Mouse (Mus musculus): Measurements from ENCODE around the gene Hoxa2. TPM values are rescaled to one million over a fixed set of nuclear protein-coding genes. Genes with fewer than 3 reads are reported as not detected.

Gene Hoxa2
- polyA plus RNA-seq, 2 experiments = 1.0 to 3.1 TPM

DNA sequence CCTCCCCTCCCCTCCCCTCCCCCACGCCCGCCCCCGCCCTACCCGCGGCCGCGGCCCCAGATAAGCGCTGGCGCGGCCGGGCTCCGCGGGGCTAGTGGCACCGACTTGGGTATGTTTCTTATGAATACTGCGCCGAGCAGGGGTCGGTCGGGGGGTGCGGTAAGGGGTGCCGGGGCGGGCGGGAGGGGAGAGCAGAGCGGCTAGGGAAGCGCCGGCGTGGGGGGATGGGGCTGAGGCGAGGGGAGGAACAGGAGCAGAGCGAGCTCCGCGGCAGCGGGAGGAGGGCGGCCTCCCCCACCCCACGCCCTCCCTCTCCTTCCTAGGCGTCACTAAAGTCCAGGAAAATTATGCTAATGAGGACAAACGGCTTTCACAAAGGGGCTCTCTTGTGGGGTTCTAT, 11.2 kb upstream of the Hoxa2 start:
- Histone ChIP-seq H3K36me3 (ENCODE audit: control insufficient read depth, insufficient read depth, low read length) (peaks cover 10% of the 10 kb centered on the region), H3K27ac (replicated peaks; ENCODE audit: low read depth, low read length) (peak overlapping the region; percentile 43), H3K4me2 (replicated peaks; ENCODE audit: low read depth, low read length, severe bottlenecking) (peak overlapping the region; percentile 68), H3K9me3 (ENCODE audit: control insufficient read depth, low read length) (no peaks in the 10 kb centered on the region), H3K4me1 (ENCODE audit: control insufficient read depth, insufficient read depth, low read length) (peaks cover 40% of the 10 kb centered on the region), H3K9ac (ENCODE audit: low read depth, low read length, severe bottlenecking) (peak overlapping the region; percentile 49), H3K4me3 (replicated peaks; ENCODE audit: low read length) (peak overlapping the region; percentile 40), H3K27me3 (ENCODE audit: control insufficient read depth, insufficient read depth, low read length) (peaks cover 65% of the 10 kb centered on the region)
- no peak for DNase-seq (ENCODE audit: low spot score)
- no peak for TF ChIP-seq POLR2A (IDR thresholded peaks at IDR 0.05; ENCODE audit: borderline replicate concordance, extremely low read depth, insufficient read depth, insufficient read length)
- WGBS = 3% methylated on average over 22 of the region's 35 CpGs
- ATAC-seq (ENCODE audit: low FRiP score, low read depth) = no peak

DNA sequence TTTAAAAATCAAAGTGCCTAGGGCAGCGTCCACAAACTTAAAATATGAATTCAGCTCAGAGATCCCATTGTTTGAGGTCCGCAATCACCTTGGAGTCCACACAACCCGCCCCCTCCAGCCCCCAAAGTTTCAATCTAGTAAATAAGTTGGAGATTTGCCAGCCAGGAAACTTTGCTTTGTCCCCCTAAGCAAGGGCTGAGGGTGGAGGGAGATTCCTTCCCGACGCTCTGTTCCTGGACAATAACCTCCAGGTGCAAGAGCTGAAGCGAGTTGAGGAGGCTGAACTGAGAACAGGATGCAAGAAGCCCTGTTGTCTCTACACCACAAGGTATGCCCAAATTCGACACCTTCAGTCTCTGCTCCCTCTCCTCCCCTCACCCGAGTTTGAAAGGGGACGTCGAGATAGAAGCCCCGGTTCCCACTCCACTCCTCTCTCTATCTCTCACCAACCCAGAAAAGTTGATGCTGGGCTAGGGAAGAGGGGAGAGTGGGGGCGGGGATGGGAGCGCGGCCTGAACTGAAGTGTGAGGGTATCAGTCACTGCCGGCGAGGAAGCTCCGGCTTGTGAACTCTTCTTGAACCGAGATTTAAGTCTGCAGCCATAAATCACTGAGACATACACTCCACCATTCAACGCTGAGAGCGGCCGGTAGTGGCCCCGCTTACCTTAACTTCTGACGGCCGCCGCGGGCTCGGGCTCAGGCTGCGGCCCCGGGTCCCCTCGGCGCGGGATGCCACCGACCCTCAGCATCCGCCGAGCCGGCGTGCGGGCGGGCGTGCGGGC, 10.5 kb upstream of the Hoxa2 start:
- Histone ChIP-seq H3K27ac (replicated peaks; ENCODE audit: low read depth, low read length) (peak overlapping the region; percentile 43), H3K27me3 (ENCODE audit: control insufficient read depth, insufficient read depth, low read length) (peaks cover 65% of the 10 kb centered on the region), H3K4me1 (ENCODE audit: control insufficient read depth, insufficient read depth, low read length) (peaks cover 38% of the 10 kb centered on the region), H3K9ac (ENCODE audit: low read depth, low read length, severe bottlenecking) (peak overlapping the region; percentile 49), H3K4me3 (replicated peaks; ENCODE audit: low read length) (peak overlapping the region; percentile 40), H3K36me3 (ENCODE audit: control insufficient read depth, insufficient read depth, low read length) (peaks cover 10% of the 10 kb centered on the region), H3K9me3 (ENCODE audit: control insufficient read depth, low read length) (no peaks in the 10 kb centered on the region), H3K4me2 (replicated peaks; ENCODE audit: low read depth, low read length, severe bottlenecking) (peak overlapping the region; percentile 68)
- DNase-seq (ENCODE audit: low spot score) (no peak), ATAC-seq (ENCODE audit: low FRiP score, low read depth) (no peak)
- no peak for TF ChIP-seq POLR2A (IDR thresholded peaks at IDR 0.05; ENCODE audit: borderline replicate concordance, extremely low read depth, insufficient read depth, insufficient read length)
- WGBS = 12% methylated on average over 33 of the region's 41 CpGs

DNA sequence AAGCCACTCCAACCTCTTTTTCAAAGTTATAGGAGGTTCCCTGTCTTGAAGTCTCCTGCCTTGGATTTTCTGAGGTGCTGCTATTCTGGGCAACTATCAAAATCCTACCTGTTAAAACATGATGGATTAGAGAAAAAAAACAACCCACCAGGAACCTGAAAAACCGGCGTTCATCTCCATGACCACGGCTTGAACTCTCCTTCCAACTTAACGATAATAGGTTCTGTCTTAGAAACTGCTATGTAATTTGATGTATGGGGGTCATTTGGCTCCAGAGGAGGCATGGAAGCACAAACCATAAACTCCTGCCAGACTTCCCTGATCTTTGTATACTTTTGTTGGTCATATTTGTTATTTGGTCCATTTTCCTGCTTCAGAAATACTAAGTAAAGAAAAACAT, 9.0 kb upstream of the Hoxa2 start:
- Histone ChIP-seq H3K27me3 (ENCODE audit: control insufficient read depth, insufficient read depth, low read length) (peaks cover 70% of the 10 kb centered on the region), H3K9me3 (ENCODE audit: control insufficient read depth, low read length) (no peaks in the 10 kb centered on the region), H3K4me3 (replicated peaks; ENCODE audit: low read length) (no peak overlapping the region), H3K27ac (replicated peaks; ENCODE audit: low read depth, low read length) (no peak overlapping the region), H3K4me1 (ENCODE audit: control insufficient read depth, insufficient read depth, low read length) (peaks cover 37% of the 10 kb centered on the region), H3K36me3 (ENCODE audit: control insufficient read depth, insufficient read depth, low read length) (peaks cover 17% of the 10 kb centered on the region), H3K4me2 (replicated peaks; ENCODE audit: low read depth, low read length, severe bottlenecking) (no peak overlapping the region), H3K9ac (ENCODE audit: low read depth, low read length, severe bottlenecking) (no peak overlapping the region)
- WGBS = 24% methylated on average over 4 of the region's 4 CpGs
- ATAC-seq (ENCODE audit: low FRiP score, low read depth) = no peak
- DNase-seq (ENCODE audit: low spot score) = no peak
- no peak for TF ChIP-seq POLR2A (IDR thresholded peaks at IDR 0.05; ENCODE audit: borderline replicate concordance, extremely low read depth, insufficient read depth, insufficient read length)

DNA sequence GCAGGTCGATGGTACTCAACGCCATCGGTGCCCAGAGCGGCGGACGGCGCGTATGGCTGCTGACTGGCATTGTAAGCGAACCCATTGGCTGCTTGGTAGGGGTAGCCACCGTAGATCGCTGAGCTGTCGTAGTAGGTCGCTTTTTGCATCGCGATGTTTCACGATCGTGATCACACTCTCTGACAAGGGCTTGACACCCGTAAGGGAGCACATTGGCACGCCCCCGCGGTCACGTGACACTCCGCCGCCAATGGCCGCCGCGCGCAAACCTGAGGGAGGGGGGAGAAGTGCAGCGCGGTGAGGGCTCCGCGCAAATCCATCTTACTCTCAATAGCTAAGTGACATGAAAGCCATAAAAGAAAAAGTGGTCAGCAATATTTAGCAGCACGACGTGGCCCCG, 7.9 kb upstream of the Hoxa2 start:
- Histone ChIP-seq H3K9me3 (ENCODE audit: control insufficient read depth, low read length) (no peaks in the 10 kb centered on the region), H3K27me3 (ENCODE audit: control insufficient read depth, insufficient read depth, low read length) (peaks cover 70% of the 10 kb centered on the region), H3K27ac (replicated peaks; ENCODE audit: low read depth, low read length) (no peak overlapping the region), H3K4me3 (replicated peaks; ENCODE audit: low read length) (peak overlapping the region; percentile 37), H3K4me1 (ENCODE audit: control insufficient read depth, insufficient read depth, low read length) (peaks cover 37% of the 10 kb centered on the region), H3K36me3 (ENCODE audit: control insufficient read depth, insufficient read depth, low read length) (peaks cover 20% of the 10 kb centered on the region), H3K9ac (ENCODE audit: low read depth, low read length, severe bottlenecking) (no peak overlapping the region; the same call in 1 of the 2 replicates), H3K4me2 (replicated peaks; ENCODE audit: low read depth, low read length, severe bottlenecking) (peak overlapping the region; percentile 56)
- ATAC-seq (ENCODE audit: low FRiP score, low read depth) = peak; percentile 79
- 4% methylated on average over 32 of the region's 35 CpGs for WGBS
- DNase-seq (ENCODE audit: low spot score) = peak; percentile 88
- TF ChIP-seq POLR2A (IDR thresholded peaks at IDR 0.05; ENCODE audit: borderline replicate concordance, extremely low read depth, insufficient read depth, insufficient read length) = no peak

DNA sequence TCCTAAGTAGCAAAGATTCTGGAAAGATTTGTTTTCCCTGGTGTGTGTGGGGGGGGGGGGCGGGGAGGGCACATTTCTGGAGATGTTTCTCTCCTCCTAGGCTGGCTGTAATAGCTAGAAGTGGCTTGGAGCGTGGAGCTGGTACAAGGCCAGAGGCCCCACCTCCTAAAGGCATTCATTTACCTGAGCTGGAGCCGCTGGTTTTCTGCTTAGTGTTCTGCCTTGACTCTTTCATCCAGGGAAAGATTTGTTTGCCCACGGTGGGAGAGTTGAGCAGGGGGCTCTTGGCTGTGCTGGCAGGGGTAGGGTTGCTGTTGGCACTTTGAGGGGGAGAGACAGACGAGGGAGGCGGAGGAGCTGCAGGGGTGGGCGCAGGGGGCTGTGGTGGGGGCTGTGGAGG, 7.3 kb upstream of the Hoxa2 start:
- Histone ChIP-seq H3K27me3 (ENCODE audit: control insufficient read depth, insufficient read depth, low read length) (peaks cover 71% of the 10 kb centered on the region), H3K4me2 (replicated peaks; ENCODE audit: low read depth, low read length, severe bottlenecking) (peak overlapping the region; percentile 56), H3K27ac (replicated peaks; ENCODE audit: low read depth, low read length) (no peak overlapping the region), H3K36me3 (ENCODE audit: control insufficient read depth, insufficient read depth, low read length) (peaks cover 20% of the 10 kb centered on the region), H3K4me3 (replicated peaks; ENCODE audit: low read length) (peak overlapping the region; percentile 37), H3K4me1 (ENCODE audit: control insufficient read depth, insufficient read depth, low read length) (peaks cover 31% of the 10 kb centered on the region), H3K9me3 (ENCODE audit: control insufficient read depth, low read length) (no peaks in the 10 kb centered on the region), H3K9ac (ENCODE audit: low read depth, low read length, severe bottlenecking) (no peak overlapping the region; the same call in 1 of the 2 replicates)
- TF ChIP-seq POLR2A (IDR thresholded peaks at IDR 0.05; ENCODE audit: borderline replicate concordance, extremely low read depth, insufficient read depth, insufficient read length) = no peak
- DNase-seq (ENCODE audit: low spot score) (no peak), ATAC-seq (ENCODE audit: low FRiP score, low read depth) (no peak)
- 23% methylated on average over 6 of the region's 7 CpGs for WGBS

Measured in limb, embryonic 14.5 days (tissue).